Mouse (Mus musculus) embryonic facial prominence, embryonic 13.5 days (tissue): ENCODE data around the gene Ap3d1. TPM values are rescaled to one million over a fixed set of nuclear protein-coding genes. Genes with fewer than 3 reads are reported as not detected.

Experiments used
- ATAC-seq: fragments of 200-750 bp; cut with Nextera tagmentation; 2 replicates; pipeline ENCODE4 v1.8.0; 2017; ENCODE audit warnings: low read depth; ENCODE audit not compliant: insufficient number of reproducible peaks, insufficient read depth, low FRiP score, low TSS enrichment
- H3K27ac ChIP-seq: fragments of 300-500 bp; sonication (generic); 2 replicates; pipeline ENCODE4 v1.5.1; 2015; ENCODE audit warnings: moderate library complexity, mild to moderate bottlenecking, inconsistent platforms
- H3K27me3 ChIP-seq: fragments of 300-500 bp; sonication (generic); 2 replicates; pipeline ENCODE4 v1.6.1; 2015; ENCODE audit warnings: mild to moderate bottlenecking, inconsistent platforms
- H3K36me3 ChIP-seq: fragments of 300-500 bp; sonication (generic); 2 replicates; pipeline ENCODE4 v1.6.1; 2015; ENCODE audit warnings: mild to moderate bottlenecking, inconsistent platforms
- H3K4me1 ChIP-seq: fragments of 300-500 bp; sonication (generic); 2 replicates; pipeline ENCODE4 v1.6.1; 2015; ENCODE audit warnings: inconsistent platforms
- H3K4me2 ChIP-seq: fragments of 300-500 bp; sonication (generic); 2 replicates; pipeline ENCODE4 v1.6.1; 2015; ENCODE audit warnings: moderate library complexity, mild to moderate bottlenecking, inconsistent platforms
- H3K4me3 ChIP-seq: fragments of 300-500 bp; sonication (generic); 2 replicates; pipeline ENCODE4 v1.5.1; 2015; ENCODE audit warnings: mild to moderate bottlenecking, inconsistent platforms
- H3K9ac ChIP-seq: fragments of 300-500 bp; sonication (generic); 2 replicates; pipeline ENCODE4 v1.6.1; 2015; ENCODE audit warnings: mild to moderate bottlenecking, inconsistent platforms
- H3K9me3 ChIP-seq: fragments of 300-500 bp; sonication (generic); 2 replicates; pipeline ENCODE4 v1.6.1; 2016; ENCODE audit warnings: inconsistent platforms
- WGBS: fragments of 180-500 bp; shearing (Covaris S2); methylation state at CpG from one replicate; pipeline ENCODE4 v1.1.7; 2015; ENCODE audit warnings: mixed read lengths; 5-methylcytosine and 5-hydroxymethylcytosine counted together
- polyA plus RNA-seq: library from polyadenylated mRNA; unstranded; fragments of >200 nt; fragmentation: Nextera tagmentation; extraction: Ambion mirVana; gene quantifications from 2 replicates; pipeline ENCODE4 v1.2.1, GENCODE M21; 2015

The Ap3d1 gene
- polyA plus RNA-seq, 1 experiment from 2014 or later, result 73.5 TPM

DNA sequence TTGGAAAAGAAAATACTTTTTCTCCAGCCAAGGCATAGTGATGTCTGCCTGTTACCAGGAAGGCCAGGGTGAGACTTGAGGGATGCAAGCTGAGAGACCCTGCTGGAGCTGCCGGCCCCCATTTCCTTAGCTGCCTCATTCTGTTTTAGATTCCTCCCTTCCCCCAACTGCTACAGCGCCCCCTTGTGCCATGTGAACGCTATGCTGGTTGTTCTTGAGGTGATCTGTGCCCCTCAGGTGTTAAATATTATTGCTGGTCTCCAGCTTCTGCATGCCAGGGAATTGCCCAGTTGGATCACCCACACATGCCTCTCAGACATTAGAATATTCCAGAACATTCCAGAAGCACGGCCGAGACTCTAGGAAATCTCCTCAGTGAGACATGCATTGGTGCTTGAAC lies 80.9 kb downstream of the Ap3d1 start:
- H3K27ac ChIP-seq, result no peak overlapping the region
- no peak overlapping the region for H3K4me3 ChIP-seq
- H3K9ac ChIP-seq, result no peak overlapping the region
- 30% methylated on average over 5 of the region's 5 CpGs for WGBS
- H3K9me3 ChIP-seq, result no peaks in the 10 kb centered on the region
- ATAC-seq, result no peak
- H3K4me1 ChIP-seq, result peaks cover 40% of the 10 kb centered on the region
- no peaks in the 10 kb centered on the region for H3K27me3 ChIP-seq
- no peak overlapping the region for H3K4me2 ChIP-seq
- H3K36me3 ChIP-seq, result peaks cover 7% of the 10 kb centered on the region

DNA sequence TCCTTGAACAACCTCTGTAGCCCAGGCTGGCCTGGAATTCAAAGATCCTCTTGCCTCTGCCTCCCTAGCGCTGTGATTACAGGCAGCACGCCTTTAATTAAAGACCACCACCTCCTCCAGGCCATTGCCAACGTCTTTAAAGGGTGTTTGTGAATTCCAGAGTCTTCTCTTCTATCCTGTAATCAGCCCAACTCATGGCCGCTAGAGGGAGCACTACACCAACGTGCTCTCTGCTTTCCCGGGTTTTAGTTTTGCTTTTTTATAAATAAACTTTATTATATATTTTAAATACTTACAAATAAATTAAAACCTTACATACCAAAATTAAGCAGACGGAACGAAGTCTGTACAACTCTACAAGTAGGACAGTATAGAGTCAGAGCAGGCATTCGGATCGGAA lies 82.9 kb downstream of the Ap3d1 start:
- Histone ChIP-seq H3K36me3 (no peaks in the 10 kb centered on the region), H3K27ac (no peak overlapping the region), H3K9ac (no peak overlapping the region), H3K4me1 (peaks cover 36% of the 10 kb centered on the region), H3K4me2 (peak overlapping the region; percentile 12; the same call in 1 of the 2 replicates), H3K9me3 (no peaks in the 10 kb centered on the region), H3K27me3 (no peaks in the 10 kb centered on the region), H3K4me3 (no peak overlapping the region)
- 14% methylated on average over 10 of the region's 10 CpGs for WGBS
- ATAC-seq, result no peak

DNA sequence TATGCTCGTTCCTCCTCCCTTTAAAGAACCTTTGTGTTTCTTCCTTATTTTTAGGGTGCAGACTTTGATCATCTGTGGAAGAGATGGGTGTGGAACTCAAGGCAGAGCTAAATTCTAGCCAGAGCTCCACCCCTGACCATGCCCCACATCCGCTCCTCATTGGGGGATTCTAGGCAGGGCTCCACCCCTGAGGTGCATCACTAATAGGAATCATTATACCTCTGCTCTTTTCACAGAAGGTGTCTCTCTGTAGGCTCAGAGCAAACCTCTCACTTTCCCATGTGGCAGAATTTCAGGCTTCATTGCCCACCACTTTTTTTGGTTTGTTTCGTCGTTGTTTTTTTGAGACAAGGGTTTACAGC lies 83.2 kb downstream of the Ap3d1 start:
- H3K27ac ChIP-seq, result no peak overlapping the region
- H3K27me3 ChIP-seq, result no peaks in the 10 kb centered on the region
- peak overlapping the region; percentile 12; the same call in 1 of the 2 replicates for H3K4me2 ChIP-seq
- ATAC-seq, result no peak
- no peak overlapping the region for H3K4me3 ChIP-seq
- H3K9ac ChIP-seq, result no peak overlapping the region
- 66% methylated on average over 4 of the region's 4 CpGs for WGBS
- H3K9me3 ChIP-seq, result no peaks in the 10 kb centered on the region
- peaks cover 34% of the 10 kb centered on the region for H3K4me1 ChIP-seq
- no peaks in the 10 kb centered on the region for H3K36me3 ChIP-seq

GRCm38 (mm10) chr10:80658194-80658840 lies 83.7 kb downstream of the Ap3d1 start:
- H3K36me3 ChIP-seq, result 0 out of 2 replicates have a peak, but pooled peaks cover 1% of the 10 kb centered on the region
- H3K27me3 ChIP-seq, result no peaks in the 10 kb centered on the region
- H3K9ac ChIP-seq, result no peak overlapping the region
- H3K4me3 ChIP-seq, result no peak overlapping the region
- H3K4me1 ChIP-seq, result peaks cover 35% of the 10 kb centered on the region
- 88% methylated on average over 14 of the region's 14 CpGs for WGBS
- H3K9me3 ChIP-seq, result no peaks in the 10 kb centered on the region
- no peak overlapping the region for H3K4me2 ChIP-seq
- no peak overlapping the region for H3K27ac ChIP-seq
- ATAC-seq, result no peak

Other genes starting within 250 kb of the Ap3d1 start
- not detected in 2 replicates for gene Onecut3, start 247.4 kb downstream of the Ap3d1 start, polyA plus RNA-seq
- 0.04 and 0.28 TPM in 2 replicates for gene Atp8b3, start 203.1 kb downstream of the Ap3d1 start, polyA plus RNA-seq
- 25.9 and 31.3 TPM in 2 replicates for gene Rexo1, start 180.7 kb downstream of the Ap3d1 start, polyA plus RNA-seq
- 9.5 and 12.0 TPM in 2 replicates for gene Klf16, start 164.9 kb downstream of the Ap3d1 start, polyA plus RNA-seq
- 84.6 and 85.3 TPM in 2 replicates for gene Abhd17a, start 151.9 kb downstream of the Ap3d1 start, polyA plus RNA-seq
- 79.6 and 95.1 TPM in 2 replicates for gene Scamp4, start 139.4 kb downstream of the Ap3d1 start, polyA plus RNA-seq
- gene Adat3, start 139.4 kb downstream of the Ap3d1 start, polyA plus RNA-seq, result 5.9 and 9.1 TPM in 2 replicates
- gene Gm49322, start 136.2 kb downstream of the Ap3d1 start, polyA plus RNA-seq, result 4.3 and 4.6 TPM in 2 replicates
- 131 and 169 TPM in 2 replicates for gene Csnk1g2, start 119.4 kb downstream of the Ap3d1 start, polyA plus RNA-seq
- gene Btbd2, start 85.2 kb downstream of the Ap3d1 start, polyA plus RNA-seq, result 76.8 and 82.4 TPM in 2 replicates
- 78.3 and 86.3 TPM in 2 replicates for gene Mknk2, start 64.2 kb downstream of the Ap3d1 start, polyA plus RNA-seq
- gene Mob3a, start 40.3 kb downstream of the Ap3d1 start, polyA plus RNA-seq, result 45.8 and 46.3 TPM in 2 replicates
- 24.0 and 29.2 TPM in 2 replicates for gene Izumo4, start 40.1 kb downstream of the Ap3d1 start, polyA plus RNA-seq
- 17.9 and 18.5 TPM in 2 replicates for gene Dot1l, start 12.9 kb upstream of the Ap3d1 start, polyA plus RNA-seq
- 75.6 and 78.9 TPM in 2 replicates for gene Sf3a2, start 55.9 kb upstream of the Ap3d1 start, polyA plus RNA-seq
- gene Plekhj1, start 56.4 kb upstream of the Ap3d1 start, polyA plus RNA-seq, result 118 and 125 TPM in 2 replicates
- not detected in 2 replicates for gene Amh, start 63.0 kb upstream of the Ap3d1 start, polyA plus RNA-seq
- gene Jsrp1, start 71.2 kb upstream of the Ap3d1 start, polyA plus RNA-seq, result 0.76 and 2.2 TPM in 2 replicates
- gene Oaz1, start 84.4 kb upstream of the Ap3d1 start, polyA plus RNA-seq, result 1,868 and 1,916 TPM in 2 replicates
- 1.9 and 2.0 TPM in 2 replicates for gene Lingo3, start 101.8 kb upstream of the Ap3d1 start, polyA plus RNA-seq
- 313 and 339 TPM in 2 replicates for gene Lsm7, start 112.9 kb upstream of the Ap3d1 start, polyA plus RNA-seq
- 49.3 and 54.5 TPM in 2 replicates for gene Sppl2b, start 113.0 kb upstream of the Ap3d1 start, polyA plus RNA-seq
- gene Tmprss9, start 129.6 kb upstream of the Ap3d1 start, polyA plus RNA-seq, result not detected in 2 replicates
- 317 and 358 TPM in 2 replicates for gene Timm13, start 158.7 kb upstream of the Ap3d1 start, polyA plus RNA-seq
- 51.5 and 63.4 TPM in 2 replicates for gene Lmnb2, start 176.0 kb upstream of the Ap3d1 start, polyA plus RNA-seq
- gene Gadd45b, start 187.8 kb upstream of the Ap3d1 start, polyA plus RNA-seq, result 29.0 and 29.9 TPM in 2 replicates